Mouse (Mus musculus) hindbrain, embryonic 13.5 days (tissue): ENCODE measurements around the gene Dcps. TPM values are rescaled to one million over a fixed set of nuclear protein-coding genes. Genes with fewer than 3 reads are reported as not detected.

Source experiments
- ATAC-seq: fragments of 200-750 bp; cut with Nextera tagmentation; 2 replicates; pipeline ENCODE4 v1.8.0; 2017; ENCODE audit warnings: moderate TSS enrichment; ENCODE audit not compliant: low FRiP score
- H3K27ac ChIP-seq: fragments of 300-500 bp; sonication (generic); 2 replicates; pipeline ENCODE4 v1.5.1; 2015; ENCODE audit warnings: inconsistent platforms, mild to moderate bottlenecking, moderate library complexity
- H3K27me3 ChIP-seq: fragments of 300-500 bp; sonication (generic); 2 replicates; pipeline ENCODE4 v1.6.1; 2015; ENCODE audit warnings: mild to moderate bottlenecking, inconsistent platforms
- H3K36me3 ChIP-seq: fragments of 300-500 bp; sonication (generic); 2 replicates; pipeline ENCODE4 v1.6.1; 2015; ENCODE audit warnings: mild to moderate bottlenecking, inconsistent platforms
- H3K4me1 ChIP-seq: fragments of 300-500 bp; sonication (generic); replicated peaks from 2 replicates; pipeline ENCODE4 v1.6.1; 2015; ENCODE audit warnings: inconsistent platforms
- H3K4me2 ChIP-seq: fragments of 300-500 bp; sonication (generic); 2 replicates; pipeline ENCODE4 v1.6.1; 2015; ENCODE audit warnings: inconsistent platforms, mild to moderate bottlenecking, moderate library complexity
- H3K4me3 ChIP-seq: fragments of 300-500 bp; sonication (generic); 2 replicates; pipeline ENCODE4 v1.5.1; 2015; ENCODE audit warnings: mild to moderate bottlenecking, inconsistent platforms
- H3K9ac ChIP-seq: fragments of 300-500 bp; sonication (generic); 2 replicates; pipeline ENCODE4 v1.6.1; 2015; ENCODE audit warnings: mild to moderate bottlenecking, inconsistent platforms
- H3K9me3 ChIP-seq: fragments of 300-500 bp; sonication (generic); 2 replicates; pipeline ENCODE4 v1.6.1; 2016; ENCODE audit warnings: inconsistent platforms
- WGBS: fragments of 180-500 bp; shearing (Covaris S2); methylation state at CpG from one replicate; pipeline ENCODE4 v1.1.7; 2015; 5-methylcytosine and 5-hydroxymethylcytosine counted together
- polyA plus RNA-seq: library from polyadenylated mRNA; unstranded; fragments of >200 nt; fragmentation: Nextera tagmentation; extraction: Ambion mirVana; gene quantifications from 2 replicates; pipeline ENCODE4 v1.2.1, GENCODE M21; 2015

Gene Dcps
- polyA plus RNA-seq: 78.0 and 80.1 TPM in 2 replicates

- H3K4me1 ChIP-seq: peaks cover 11% of the 10 kb centered on the region
- H3K4me3 ChIP-seq: peak within 1 kb of the TSS; percentile 50
- peak within 1 kb of the TSS; percentile 80 for H3K4me2 ChIP-seq
- H3K9me3 ChIP-seq: no peaks in the 10 kb centered on the region
- peak within 1 kb of the TSS; percentile 87 for H3K27ac ChIP-seq
- under 1% methylated on average over 38 of the region's 38 CpGs for WGBS
- H3K27me3 ChIP-seq: no peaks in the 10 kb centered on the region
- H3K9ac ChIP-seq: peak within 1 kb of the TSS; percentile 71
- peaks cover 6% of the 10 kb centered on the region; the same call in 1 of the 2 replicates for H3K36me3 ChIP-seq
- peak; percentile 98 for ATAC-seq
These were observed at the start of gene Dcps for GRCm38 (mm10) chr9:35175251-35176123. TSS of gene Dcps (minus strand) at chr9:35176061.

GRCm38 (mm10) chr9:35223466-35223865 lies 47.6 kb upstream of the Dcps start:
- no peaks in the 10 kb centered on the region for H3K27me3 ChIP-seq
- ATAC-seq: no peak
- H3K27ac ChIP-seq: no peak overlapping the region
- peaks cover 67% of the 10 kb centered on the region for H3K36me3 ChIP-seq
- no peaks in the 10 kb centered on the region for H3K9me3 ChIP-seq
- no peak overlapping the region for H3K4me3 ChIP-seq
- 97% methylated on average over 3 of the region's 3 CpGs for WGBS
- H3K4me1 ChIP-seq: no peaks in the 10 kb centered on the region
- no peak overlapping the region for H3K9ac ChIP-seq
- H3K4me2 ChIP-seq: no peak overlapping the region

- no peaks in the 10 kb centered on the region for H3K9me3 ChIP-seq
- H3K9ac ChIP-seq: no peak overlapping the region
- H3K36me3 ChIP-seq: peaks cover 84% of the 10 kb centered on the region
- no peak overlapping the region for H3K27ac ChIP-seq
- H3K4me3 ChIP-seq: no peak overlapping the region
- H3K4me1 ChIP-seq: no peaks in the 10 kb centered on the region
- ATAC-seq: no peak
- H3K27me3 ChIP-seq: no peaks in the 10 kb centered on the region
- H3K4me2 ChIP-seq: no peak overlapping the region
- WGBS: 91% methylated on average over 1 of the region's 1 CpGs
These were observed 42.1 kb upstream of the Dcps start for GRCm38 (mm10) chr9:35217963-35218362.

- no peaks in the 10 kb centered on the region for H3K27me3 ChIP-seq
- H3K27ac ChIP-seq: peak overlapping the region; percentile 83
- H3K36me3 ChIP-seq: peaks cover 60% of the 10 kb centered on the region
- H3K4me1 ChIP-seq: peaks cover 21% of the 10 kb centered on the region
- peak overlapping the region; percentile 84 for H3K4me3 ChIP-seq
- no peak for ATAC-seq
- peak overlapping the region; percentile 90 for H3K9ac ChIP-seq
- WGBS: 36% methylated on average over 26 of the region's 26 CpGs
- H3K4me2 ChIP-seq: peak overlapping the region; percentile 85
- no peaks in the 10 kb centered on the region for H3K9me3 ChIP-seq
These were observed 36.0 kb upstream of the Dcps start for GRCm38 (mm10) chr9:35211573-35212511.

- Histone ChIP-seq H3K4me1 (peaks cover 21% of the 10 kb centered on the region), H3K27ac (peak within 1 kb of the TSS; percentile 94), H3K9ac (peak within 1 kb of the TSS; percentile 90), H3K9me3 (no peaks in the 10 kb centered on the region), H3K27me3 (no peaks in the 10 kb centered on the region), H3K4me3 (peak within 1 kb of the TSS; percentile 84), H3K36me3 (peaks cover 61% of the 10 kb centered on the region), H3K4me2 (peak within 1 kb of the TSS; percentile 89)
- peak; percentile 100 for ATAC-seq
- under 1% methylated on average over 72 of the region's 72 CpGs for WGBS
These were observed 34.9 kb upstream of the Dcps start, which contains the start of gene Foxred1 for GRCm38 (mm10) chr9:35210542-35211474. TSS of gene Foxred1 (minus strand) at chr9:35211055.

- no peak overlapping the region for H3K9ac ChIP-seq
- WGBS: 96% methylated on average over 2 of the region's 2 CpGs
- no peaks in the 10 kb centered on the region for H3K27me3 ChIP-seq
- H3K4me2 ChIP-seq: no peak overlapping the region
- no peak overlapping the region for H3K27ac ChIP-seq
- peaks cover 18% of the 10 kb centered on the region for H3K4me1 ChIP-seq
- no peak overlapping the region for H3K4me3 ChIP-seq
- no peak for ATAC-seq
- peaks cover 46% of the 10 kb centered on the region for H3K36me3 ChIP-seq
- no peaks in the 10 kb centered on the region for H3K9me3 ChIP-seq
These were observed 28.6 kb upstream of the Dcps start for GRCm38 (mm10) chr9:35204421-35204820.

- WGBS: 75% methylated on average over 3 of the region's 3 CpGs
- Histone ChIP-seq H3K9ac (no peak overlapping the region), H3K4me3 (no peak overlapping the region)
These were observed 27.7 kb upstream of the Dcps start for GRCm38 (mm10) chr9:35203536-35203935.

GRCm38 (mm10) chr9:35200529-35201060 lies 24.7 kb upstream of the Dcps start:
- Histone ChIP-seq H3K9me3 (no peaks in the 10 kb centered on the region), H3K4me3 (peak overlapping the region; percentile 57), H3K27me3 (no peaks in the 10 kb centered on the region), H3K27ac (no peak overlapping the region), H3K4me1 (peaks cover 22% of the 10 kb centered on the region), H3K4me2 (peak overlapping the region; percentile 73), H3K9ac (peak overlapping the region; percentile 81), H3K36me3 (peaks cover 14% of the 10 kb centered on the region)
- ATAC-seq: no peak
- WGBS: 69% methylated on average over 9 of the region's 9 CpGs

More at GRCm38 (mm10) chr9:35203536-35203935, 27.7 kb upstream of the Dcps start:
- Histone ChIP-seq H3K9me3 (no peaks in the 10 kb centered on the region), H3K36me3 (peaks cover 43% of the 10 kb centered on the region), H3K27me3 (no peaks in the 10 kb centered on the region), H3K4me1 (peaks cover 22% of the 10 kb centered on the region), H3K4me2 (no peak overlapping the region), H3K27ac (no peak overlapping the region)
- no peak for ATAC-seq

- H3K36me3 ChIP-seq: peaks cover 8% of the 10 kb centered on the region
- H3K4me1 ChIP-seq: peaks cover 22% of the 10 kb centered on the region
- peak within 1 kb of the TSS; percentile 30; the same call in 1 of the 2 replicates for H3K27ac ChIP-seq
- peak within 1 kb of the TSS; percentile 57 for H3K4me3 ChIP-seq
- H3K9ac ChIP-seq: peak within 1 kb of the TSS; percentile 81
- peak; percentile 89 for ATAC-seq
- H3K4me2 ChIP-seq: peak within 1 kb of the TSS; percentile 73
- H3K27me3 ChIP-seq: no peaks in the 10 kb centered on the region
- no peaks in the 10 kb centered on the region for H3K9me3 ChIP-seq
- WGBS: under 1% methylated on average over 34 of the region's 44 CpGs
These were observed 24.1 kb upstream of the Dcps start, which contains the start of the genes Srpr and Tirap for GRCm38 (mm10) chr9:35199772-35200471. TSS of gene Srpr (plus strand) at chr9:35200175. TSS of gene Tirap (minus strand) at chr9:35200291.

GRCm38 (mm10) chr9:35198945-35199771 lies 23.3 kb upstream of the Dcps start:
- 28% methylated on average over 18 of the region's 18 CpGs for WGBS

More at GRCm38 (mm10) chr9:35198945-35199771, 23.3 kb upstream of the Dcps start:
- peak; percentile 76 for ATAC-seq
- Histone ChIP-seq H3K4me2 (peak overlapping the region; percentile 73), H3K9me3 (no peaks in the 10 kb centered on the region), H3K4me1 (peaks cover 22% of the 10 kb centered on the region), H3K27me3 (no peaks in the 10 kb centered on the region), H3K36me3 (peaks cover under 1% of the 10 kb centered on the region; the same call in 1 of the 2 replicates), H3K4me3 (peak overlapping the region; percentile 57), H3K9ac (peak overlapping the region; percentile 81), H3K27ac (no peak overlapping the region)
